Mouse (Mus musculus): ENCODE results near the gene Nploc4. TPM values are rescaled to one million over a fixed set of nuclear protein-coding genes. Genes with fewer than 3 reads are reported as not detected.

Gene Nploc4
- polyA plus RNA-seq, 1 experiment from 2014 or later, result 34.1 TPM

GRCm38 (mm10) chr11:120343519-120344309 is 93.8 kb downstream of the Nploc4 start:
- Histone ChIP-seq H3K27me3 (ENCODE audit: insufficient read depth, low read length) (no peaks in the 10 kb centered on the region), H3K27ac (ENCODE audit: low read length) (peak overlapping the region; percentile 35; the same call in 1 of the 2 replicates), H3K9ac (replicated peaks; ENCODE audit: low read length) (no peak overlapping the region), H3K4me1 (ENCODE audit: insufficient read depth, low read length) (peaks cover 9% of the 10 kb centered on the region), H3K4me2 (replicated peaks; ENCODE audit: low read depth, low read length) (no peak overlapping the region), H3K9me3 (ENCODE audit: low read length) (no peaks in the 10 kb centered on the region), H3K36me3 (ENCODE audit: insufficient read depth, low read length) (peaks cover 15% of the 10 kb centered on the region), H3K4me3 (ENCODE audit: low read length) (no peak overlapping the region)
- 64% methylated on average over 5 of the region's 5 CpGs for WGBS
- ATAC-seq (ENCODE audit: low FRiP score, low TSS enrichment), result no peak

GRCm38 (mm10) chr11:120342656-120343160 is 94.8 kb downstream of the Nploc4 start:
- ATAC-seq (ENCODE audit: low FRiP score, low TSS enrichment), result no peak
- Histone ChIP-seq H3K36me3 (ENCODE audit: insufficient read depth, low read length) (peaks cover 15% of the 10 kb centered on the region), H3K9ac (replicated peaks; ENCODE audit: low read length) (no peak overlapping the region), H3K4me1 (ENCODE audit: insufficient read depth, low read length) (peaks cover 9% of the 10 kb centered on the region), H3K4me3 (ENCODE audit: low read length) (no peak overlapping the region), H3K4me2 (replicated peaks; ENCODE audit: low read depth, low read length) (no peak overlapping the region), H3K9me3 (ENCODE audit: low read length) (no peaks in the 10 kb centered on the region), H3K27ac (ENCODE audit: low read length) (no peak overlapping the region), H3K27me3 (ENCODE audit: insufficient read depth, low read length) (no peaks in the 10 kb centered on the region)
- 93% methylated on average over 5 of the region's 5 CpGs for WGBS

DNA sequence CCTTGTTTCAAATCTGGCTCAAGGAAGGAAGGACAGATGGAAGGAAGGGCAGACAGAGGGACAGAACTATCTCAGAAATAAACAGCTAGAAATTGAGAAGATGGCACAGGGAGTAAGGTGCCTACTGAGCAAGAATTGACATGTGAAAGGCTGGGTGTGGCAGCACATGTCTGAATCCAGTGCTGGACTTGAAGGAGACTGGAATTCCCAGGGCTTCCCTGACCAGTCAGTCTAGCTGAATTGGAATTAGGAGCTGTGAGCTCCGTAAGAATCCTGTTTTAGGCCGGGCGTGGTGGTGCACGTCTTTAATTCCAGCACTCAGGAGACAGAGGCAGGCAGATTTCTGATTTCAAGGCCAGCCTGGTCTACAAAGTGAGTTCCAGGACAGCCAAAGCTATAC is 95.8 kb downstream of the Nploc4 start:
- H3K36me3 ChIP-seq (ENCODE audit: insufficient read depth, low read length), result peaks cover 11% of the 10 kb centered on the region
- H3K4me1 ChIP-seq (ENCODE audit: insufficient read depth, low read length), result peaks cover 9% of the 10 kb centered on the region
- H3K9me3 ChIP-seq (ENCODE audit: low read length), result no peaks in the 10 kb centered on the region
- no peak overlapping the region for H3K27ac ChIP-seq (ENCODE audit: low read length)
- H3K4me3 ChIP-seq (ENCODE audit: low read length), result no peak overlapping the region
- ATAC-seq (ENCODE audit: low FRiP score, low TSS enrichment), result no peak
- WGBS, result 96% methylated on average over 4 of the region's 4 CpGs
- H3K9ac ChIP-seq (replicated peaks; ENCODE audit: low read length), result no peak overlapping the region
- no peaks in the 10 kb centered on the region for H3K27me3 ChIP-seq (ENCODE audit: insufficient read depth, low read length)
- no peak overlapping the region for H3K4me2 ChIP-seq (replicated peaks; ENCODE audit: low read depth, low read length)

GRCm38 (mm10) chr11:120339978-120340513 is 97.5 kb downstream of the Nploc4 start:
- no peaks in the 10 kb centered on the region for H3K9me3 ChIP-seq (ENCODE audit: low read length)
- H3K9ac ChIP-seq (replicated peaks; ENCODE audit: low read length), result no peak overlapping the region
- 73% methylated on average over 10 of the region's 10 CpGs for WGBS
- no peak overlapping the region for H3K4me2 ChIP-seq (replicated peaks; ENCODE audit: low read depth, low read length)
- peak; percentile 72 for ATAC-seq (ENCODE audit: low FRiP score, low TSS enrichment)
- peak overlapping the region; percentile 62 for H3K27ac ChIP-seq (ENCODE audit: low read length)
- no peak overlapping the region for H3K4me3 ChIP-seq (ENCODE audit: low read length)
- H3K27me3 ChIP-seq (ENCODE audit: insufficient read depth, low read length), result no peaks in the 10 kb centered on the region
- peaks cover 1% of the 10 kb centered on the region for H3K36me3 ChIP-seq (ENCODE audit: insufficient read depth, low read length)
- peaks cover 4% of the 10 kb centered on the region; the same call in 1 of the 2 replicates for H3K4me1 ChIP-seq (ENCODE audit: insufficient read depth, low read length)

DNA sequence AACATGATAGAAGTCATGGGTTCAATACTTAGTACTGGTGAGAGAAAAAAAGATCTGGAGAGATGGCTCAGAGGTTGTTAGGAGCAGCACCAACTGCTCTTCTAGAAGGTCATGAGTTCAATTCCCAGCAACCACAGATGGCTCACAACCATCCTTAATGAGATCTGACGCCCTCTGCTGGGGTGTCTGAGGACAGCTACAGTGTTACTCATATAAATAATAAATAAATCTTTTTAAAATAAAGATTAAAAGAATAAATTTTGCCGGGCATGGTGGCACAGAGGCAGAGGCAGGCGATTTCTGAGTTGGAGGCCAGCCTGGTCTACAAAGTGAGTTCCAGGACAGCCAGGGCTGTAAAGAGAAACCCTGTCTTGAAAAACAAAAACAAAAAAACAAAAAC is 98.7 kb downstream of the Nploc4 start:
- WGBS, result 75% methylated on average over 3 of the region's 3 CpGs
- Histone ChIP-seq H3K9ac (replicated peaks; ENCODE audit: low read length) (no peak overlapping the region), H3K27ac (ENCODE audit: low read length) (no peak overlapping the region), H3K4me2 (replicated peaks; ENCODE audit: low read depth, low read length) (no peak overlapping the region), H3K9me3 (ENCODE audit: low read length) (no peaks in the 10 kb centered on the region), H3K4me3 (ENCODE audit: low read length) (no peak overlapping the region), H3K27me3 (ENCODE audit: insufficient read depth, low read length) (no peaks in the 10 kb centered on the region), H3K4me1 (ENCODE audit: insufficient read depth, low read length) (0 out of 2 replicates have a peak, but pooled peaks cover 3% of the 10 kb centered on the region), H3K36me3 (ENCODE audit: insufficient read depth, low read length) (no peaks in the 10 kb centered on the region)
- ATAC-seq (ENCODE audit: low FRiP score, low TSS enrichment), result no peak

GRCm38 (mm10) chr11:120337447-120337846 is 100.1 kb downstream of the Nploc4 start:
- H3K36me3 ChIP-seq (ENCODE audit: insufficient read depth, low read length), result no peaks in the 10 kb centered on the region
- H3K27me3 ChIP-seq (ENCODE audit: insufficient read depth, low read length), result no peaks in the 10 kb centered on the region
- H3K27ac ChIP-seq (ENCODE audit: low read length), result no peak overlapping the region
- H3K4me1 ChIP-seq (ENCODE audit: insufficient read depth, low read length), result 0 out of 2 replicates have a peak, but pooled peaks cover 3% of the 10 kb centered on the region
- no peak overlapping the region for H3K4me3 ChIP-seq (ENCODE audit: low read length)
- no peak overlapping the region for H3K9ac ChIP-seq (replicated peaks; ENCODE audit: low read length)
- no peak for ATAC-seq (ENCODE audit: low FRiP score, low TSS enrichment)
- H3K9me3 ChIP-seq (ENCODE audit: low read length), result no peaks in the 10 kb centered on the region
- H3K4me2 ChIP-seq (replicated peaks; ENCODE audit: low read depth, low read length), result no peak overlapping the region
- WGBS, result 49% methylated on average over 2 of the region's 2 CpGs

- H3K4me3 ChIP-seq (ENCODE audit: low read length), result no peak overlapping the region
- H3K27me3 ChIP-seq (ENCODE audit: insufficient read depth, low read length), result no peaks in the 10 kb centered on the region
- no peak overlapping the region for H3K27ac ChIP-seq (ENCODE audit: low read length)
- 84% methylated on average over 6 of the region's 6 CpGs for WGBS
- ATAC-seq (ENCODE audit: low FRiP score, low TSS enrichment), result no peak
- H3K4me2 ChIP-seq (replicated peaks; ENCODE audit: low read depth, low read length), result no peak overlapping the region
- H3K9ac ChIP-seq (replicated peaks; ENCODE audit: low read length), result no peak overlapping the region
- no peaks in the 10 kb centered on the region for H3K9me3 ChIP-seq (ENCODE audit: low read length)
- 0 out of 2 replicates have a peak, but pooled peaks cover 3% of the 10 kb centered on the region for H3K4me1 ChIP-seq (ENCODE audit: insufficient read depth, low read length)
- H3K36me3 ChIP-seq (ENCODE audit: insufficient read depth, low read length), result no peaks in the 10 kb centered on the region
Observed at GRCm38 (mm10) chr11:120335431-120336021, 102.0 kb downstream of the Nploc4 start.

Small RNA genes within 50 kb of the gene (microRNA-seq; reads per million reads assigned to microRNA genes)
- gene Gm23419 (not detected), gene Mir6935 (1.6 reads per million, percentile 3 among the genes with 10 or more reads in this experiment)

Other genes starting within 250 kb of the Nploc4 start
- 13.2 and 14.2 TPM in 2 replicates for gene Bahcc1, start 204.8 kb downstream of the Nploc4 start, polyA plus RNA-seq (2015; fragmentation: Nextera tagmentation; extraction: Ambion mirVana)
- gene Actg1, start 89.2 kb downstream of the Nploc4 start, polyA plus RNA-seq (2015; fragmentation: Nextera tagmentation; extraction: Ambion mirVana), result 2,803 and 2,860 TPM in 2 replicates
- gene Fscn2, start 76.2 kb downstream of the Nploc4 start, polyA plus RNA-seq (2015; fragmentation: Nextera tagmentation; extraction: Ambion mirVana), result 0.72 and 0.82 TPM in 2 replicates
- 42.3 and 44.8 TPM in 2 replicates for gene Faap100, start 58.9 kb downstream of the Nploc4 start, polyA plus RNA-seq (2015; fragmentation: Nextera tagmentation; extraction: Ambion mirVana)
- gene Tspan10, start 4.9 kb upstream of the Nploc4 start, polyA plus RNA-seq (2015; fragmentation: Nextera tagmentation; extraction: Ambion mirVana), result not detected in 2 replicates
- gene Pde6g, start 15.8 kb upstream of the Nploc4 start, polyA plus RNA-seq (2015; fragmentation: Nextera tagmentation; extraction: Ambion mirVana), result 0.39 and 0.45 TPM in 2 replicates
- 15.4 and 15.9 TPM in 2 replicates for gene Oxld1, start 20.4 kb upstream of the Nploc4 start, polyA plus RNA-seq (2015; fragmentation: Nextera tagmentation; extraction: Ambion mirVana)
- gene Ccdc137, start 20.4 kb upstream of the Nploc4 start, polyA plus RNA-seq (2015; fragmentation: Nextera tagmentation; extraction: Ambion mirVana), result 40.6 and 43.9 TPM in 2 replicates
- gene Arl16, start 29.9 kb upstream of the Nploc4 start, polyA plus RNA-seq (2015; fragmentation: Nextera tagmentation; extraction: Ambion mirVana), result 46.5 and 50.4 TPM in 2 replicates
- 176 and 177 TPM in 2 replicates for gene Mrpl12, start 46.9 kb upstream of the Nploc4 start, polyA plus RNA-seq (2015; fragmentation: Nextera tagmentation; extraction: Ambion mirVana)
- 120 and 123 TPM in 2 replicates for gene Slc25a10, start 54.1 kb upstream of the Nploc4 start, polyA plus RNA-seq (2015; fragmentation: Nextera tagmentation; extraction: Ambion mirVana)
- gene Gcgr, start 93.0 kb upstream of the Nploc4 start, polyA plus RNA-seq (2015; fragmentation: Nextera tagmentation; extraction: Ambion mirVana), result 4.7 and 5.5 TPM in 2 replicates
- gene Mcrip1, start 112.0 kb upstream of the Nploc4 start, polyA plus RNA-seq (2015; fragmentation: Nextera tagmentation; extraction: Ambion mirVana), result 218 and 232 TPM in 2 replicates
- 0.55 and 0.57 TPM in 2 replicates for gene Ppp1r27, start 113.4 kb upstream of the Nploc4 start, polyA plus RNA-seq (2015; fragmentation: Nextera tagmentation; extraction: Ambion mirVana)
- gene P4hb, start 135.5 kb upstream of the Nploc4 start, polyA plus RNA-seq (2015; fragmentation: Nextera tagmentation; extraction: Ambion mirVana), result 843 and 914 TPM in 2 replicates
- 696 and 712 TPM in 2 replicates for gene Arhgdia, start 143.9 kb upstream of the Nploc4 start, polyA plus RNA-seq (2015; fragmentation: Nextera tagmentation; extraction: Ambion mirVana)
- 92.2 and 372 TPM in 2 replicates for gene Alyref, start 160.7 kb upstream of the Nploc4 start, polyA plus RNA-seq (2015; fragmentation: Nextera tagmentation; extraction: Ambion mirVana)
- gene Anapc11, start 160.7 kb upstream of the Nploc4 start, polyA plus RNA-seq (2015; fragmentation: Nextera tagmentation; extraction: Ambion mirVana), result 195 and 197 TPM in 2 replicates
- gene Npb, start 170.8 kb upstream of the Nploc4 start, polyA plus RNA-seq (2015; fragmentation: Nextera tagmentation; extraction: Ambion mirVana), result 27.7 and 33.8 TPM in 2 replicates
- gene Pcyt2, start 180.2 kb upstream of the Nploc4 start, polyA plus RNA-seq (2015; fragmentation: Nextera tagmentation; extraction: Ambion mirVana), result 164 and 174 TPM in 2 replicates
- gene Sirt7, start 187.5 kb upstream of the Nploc4 start, polyA plus RNA-seq (2015; fragmentation: Nextera tagmentation; extraction: Ambion mirVana), result 38.9 and 39.3 TPM in 2 replicates
- 24.3 and 25.4 TPM in 2 replicates for gene Mafg, start 195.9 kb upstream of the Nploc4 start, polyA plus RNA-seq (2015; fragmentation: Nextera tagmentation; extraction: Ambion mirVana)
- 26.8 and 27.3 TPM in 2 replicates for gene Pycr1, start 206.1 kb upstream of the Nploc4 start, polyA plus RNA-seq (2015; fragmentation: Nextera tagmentation; extraction: Ambion mirVana)
- gene Myadml2, start 210.4 kb upstream of the Nploc4 start, polyA plus RNA-seq (2015; fragmentation: Nextera tagmentation; extraction: Ambion mirVana), result 0.51 and 0.73 TPM in 2 replicates
- gene Notum, start 223.5 kb upstream of the Nploc4 start, polyA plus RNA-seq (2015; fragmentation: Nextera tagmentation; extraction: Ambion mirVana), result 4.8 and 5.9 TPM in 2 replicates
- 146 TPM in 2 replicates for gene Aspscr1, start 235.3 kb upstream of the Nploc4 start, polyA plus RNA-seq (2015; fragmentation: Nextera tagmentation; extraction: Ambion mirVana)

Data from kidney, embryonic 16.5 days (tissue).